Mouse (Mus musculus) intestine, postnatal 0 days (tissue): Measurements from ENCODE around the gene Erv3. TPM values are rescaled to one million over a fixed set of nuclear protein-coding genes. Genes with fewer than 3 reads are reported as not detected.

Experiments used
- ATAC-seq: fragments of 200-750 bp; cut with Nextera tagmentation; 2 replicates; pipeline ENCODE4 v1.8.0; 2017; ENCODE audit warnings: mild to moderate bottlenecking, moderate TSS enrichment, moderate library complexity
- H3K27ac ChIP-seq: fragments of 300-500 bp; sonication (generic); 2 replicates; pipeline ENCODE4 v1.5.1; 2014; ENCODE audit warnings: mild to moderate bottlenecking, low read depth, low read length, moderate library complexity
- H3K27me3 ChIP-seq: fragments of 300-500 bp; sonication (generic); replicated peaks from 2 replicates; pipeline ENCODE4 v1.6.1; 2014; ENCODE audit warnings: low read length, mixed read lengths; ENCODE audit not compliant: control insufficient read depth, insufficient read depth
- H3K36me3 ChIP-seq: fragments of 300-500 bp; sonication (generic); 2 replicates; pipeline ENCODE4 v1.6.1; 2014; ENCODE audit warnings: mild to moderate bottlenecking, moderate library complexity; ENCODE audit not compliant: control insufficient read depth, insufficient read depth
- H3K4me1 ChIP-seq: fragments of 300-500 bp; sonication (generic); replicated peaks from 2 replicates; pipeline ENCODE4 v1.6.1; 2014; ENCODE audit warnings: antibody characterized with exemption, low read length, mixed read lengths; ENCODE audit not compliant: control insufficient read depth, insufficient read depth
- H3K4me2 ChIP-seq: fragments of 300-500 bp; sonication (generic); replicated peaks from 2 replicates; pipeline ENCODE4 v1.6.1; 2014; ENCODE audit warnings: low read depth, mild to moderate bottlenecking, moderate library complexity
- H3K4me3 ChIP-seq: fragments of 300-500 bp; sonication (generic); 2 replicates; pipeline ENCODE4 v1.5.1; 2014; ENCODE audit warnings: low read depth, low read length
- H3K9ac ChIP-seq: fragments of 300-500 bp; sonication (generic); 2 replicates; pipeline ENCODE4 v1.6.1; 2014; ENCODE audit warnings: mild to moderate bottlenecking, low read depth, low read length
- H3K9me3 ChIP-seq: fragments of 300-500 bp; sonication (generic); 2 replicates; pipeline ENCODE4 v1.6.1; 2016; ENCODE audit warnings: mixed run types; ENCODE audit not compliant: control insufficient read depth
- CTCF ChIP-seq: sonication (generic); IDR thresholded peaks from 2 replicates; pipeline ENCODE4 v1.5.1; 2016; ENCODE audit warnings: low read depth, mild to moderate bottlenecking, control low read depth, antibody characterized with exemption, moderate library complexity
- WGBS: fragments of 180-500 bp; shearing (Covaris S2); extraction: QIAGEN DNeasy Blood & Tissue Kit; methylation state at CpG from one replicate; pipeline ENCODE4 v1.1.7; 2014; 5-methylcytosine and 5-hydroxymethylcytosine counted together
- polyA plus RNA-seq: library from polyadenylated mRNA; unstranded; fragments of >200 nt; fragmentation: Nextera tagmentation; extraction: Ambion mirVana; gene quantifications from 2 replicates; pipeline ENCODE4 v1.2.1, GENCODE M21; 2015

The Erv3 gene
- polyA plus RNA-seq, 1 experiment from 2014 or later: not detected

DNA sequence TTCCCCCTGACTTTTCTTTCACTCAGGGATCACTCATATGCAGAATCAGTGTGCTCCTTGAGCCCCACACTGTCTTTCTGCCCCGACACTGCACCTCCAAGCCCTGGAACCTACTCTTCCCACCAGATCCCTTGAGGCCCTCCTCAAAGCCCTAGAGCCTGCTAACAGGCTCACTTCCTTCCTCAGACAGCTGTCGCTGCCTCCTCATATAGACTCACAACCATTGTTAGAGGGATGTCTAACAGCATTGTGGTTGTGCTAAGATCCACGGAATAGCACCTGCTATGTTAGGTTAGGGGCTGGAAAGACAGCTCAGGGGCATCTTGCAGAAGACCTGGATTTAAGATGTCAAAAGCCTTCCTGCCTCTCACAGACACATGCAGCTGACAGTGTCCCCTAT is 37.1 kb downstream of the Erv3 start:
- Histone ChIP-seq H3K4me2 (no peak overlapping the region), H3K9me3 (no peaks in the 10 kb centered on the region), H3K36me3 (no peaks in the 10 kb centered on the region), H3K9ac (no peak overlapping the region), H3K27ac (no peak overlapping the region), H3K4me1 (no peaks in the 10 kb centered on the region), H3K27me3 (no peaks in the 10 kb centered on the region), H3K4me3 (no peak overlapping the region)
- no peak for TF ChIP-seq CTCF
- 74% methylated on average over 3 of the region's 3 CpGs for WGBS
- no peak for ATAC-seq

- no peak overlapping the region for H3K9ac ChIP-seq
- no peak overlapping the region for H3K4me2 ChIP-seq
- no peak overlapping the region for H3K4me3 ChIP-seq
- no peaks in the 10 kb centered on the region for H3K36me3 ChIP-seq
- H3K27me3 ChIP-seq: no peaks in the 10 kb centered on the region
- H3K27ac ChIP-seq: no peak overlapping the region
- TF ChIP-seq CTCF: no peak
- no peaks in the 10 kb centered on the region for H3K4me1 ChIP-seq
- 77% methylated on average over 3 of the region's 3 CpGs for WGBS
- ATAC-seq: no peak
- H3K9me3 ChIP-seq: no peaks in the 10 kb centered on the region
These were observed 37.9 kb downstream of the Erv3 start for GRCm38 (mm10) chr2:131821708-131821990.

- ATAC-seq: 0 out of 2 replicates have a peak, but pooled peaks have one; percentile 38
- no peak overlapping the region for H3K9ac ChIP-seq
- no peak overlapping the region for H3K4me2 ChIP-seq
- peak; percentile 74 for TF ChIP-seq CTCF
- no peak overlapping the region for H3K4me3 ChIP-seq
- H3K36me3 ChIP-seq: no peaks in the 10 kb centered on the region
- 32% methylated on average over 6 of the region's 6 CpGs for WGBS
- no peaks in the 10 kb centered on the region for H3K4me1 ChIP-seq
- H3K9me3 ChIP-seq: no peaks in the 10 kb centered on the region
- H3K27me3 ChIP-seq: no peaks in the 10 kb centered on the region
- no peak overlapping the region for H3K27ac ChIP-seq
These were observed 38.4 kb downstream of the Erv3 start for GRCm38 (mm10) chr2:131820932-131821707.

DNA sequence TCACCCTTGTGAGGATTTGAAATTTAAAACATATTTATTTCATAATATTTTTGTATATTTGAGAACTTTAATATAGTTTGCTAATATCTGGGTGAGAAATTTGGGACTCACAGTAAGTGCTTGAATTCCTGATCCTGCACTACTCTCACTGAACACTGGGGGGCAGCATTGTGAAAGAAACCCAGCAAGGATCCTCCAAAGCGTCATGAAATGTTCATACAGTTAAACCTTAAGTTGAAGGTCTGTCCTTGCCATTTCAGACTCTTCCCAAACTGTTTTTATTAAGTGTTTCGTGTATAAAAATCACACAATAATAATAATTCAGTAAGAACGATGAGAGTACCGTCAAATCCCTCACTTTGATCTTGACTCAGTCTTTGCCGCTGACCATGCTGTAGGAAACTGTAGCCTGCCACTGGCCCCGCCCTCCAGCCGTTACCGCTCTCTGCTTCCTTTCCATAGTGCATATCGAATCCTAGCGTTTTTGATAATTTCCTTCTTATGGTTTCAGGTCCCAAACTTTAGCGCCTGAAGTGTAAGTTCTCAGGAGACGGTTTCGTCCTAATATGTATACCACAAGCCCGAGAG is 39.4 kb downstream of the Erv3 start:
- Histone ChIP-seq H3K4me3 (0 out of 2 replicates have a peak overlapping the region, but pooled peaks have one; percentile 5), H3K4me2 (peak overlapping the region; percentile 46; the same call in 1 of the 2 replicates), H3K36me3 (no peaks in the 10 kb centered on the region), H3K9me3 (no peaks in the 10 kb centered on the region), H3K4me1 (no peaks in the 10 kb centered on the region), H3K27ac (no peak overlapping the region), H3K9ac (no peak overlapping the region), H3K27me3 (no peaks in the 10 kb centered on the region)
- peak; percentile 91 for TF ChIP-seq CTCF
- WGBS: 19% methylated on average over 14 of the region's 14 CpGs
- no peak for ATAC-seq

DNA sequence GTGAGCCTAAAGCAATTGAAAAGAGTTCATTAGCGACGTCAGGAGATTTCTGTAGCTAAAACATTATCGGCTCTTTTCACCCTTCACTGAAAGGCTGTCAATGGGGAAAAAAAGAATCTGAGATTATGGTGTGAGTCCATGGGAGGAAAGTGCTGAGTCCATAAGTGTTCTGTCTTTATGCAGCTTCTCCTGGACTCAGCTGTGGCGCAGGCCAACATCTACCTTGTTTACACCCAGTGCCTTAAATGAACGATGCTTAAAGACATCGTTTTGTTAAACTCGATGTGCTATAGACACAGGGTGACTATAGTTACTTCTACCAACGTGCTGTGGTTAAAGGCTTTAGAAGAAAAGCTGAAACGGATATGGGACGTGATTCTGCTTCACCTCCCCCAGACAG is 45.2 kb downstream of the Erv3 start:
- no peak overlapping the region for H3K9ac ChIP-seq
- 81% methylated on average over 10 of the region's 10 CpGs for WGBS
- no peaks in the 10 kb centered on the region for H3K36me3 ChIP-seq
- TF ChIP-seq CTCF: no peak
- no peak for ATAC-seq
- no peak overlapping the region for H3K4me2 ChIP-seq
- no peak overlapping the region for H3K4me3 ChIP-seq
- H3K4me1 ChIP-seq: no peaks in the 10 kb centered on the region
- H3K9me3 ChIP-seq: no peaks in the 10 kb centered on the region
- H3K27ac ChIP-seq: no peak overlapping the region
- H3K27me3 ChIP-seq: no peaks in the 10 kb centered on the region; the same call in 1 of the 2 replicates

GRCm38 (mm10) chr2:131813437-131813836 is 46.1 kb downstream of the Erv3 start:
- TF ChIP-seq CTCF: no peak
- ATAC-seq: no peak
- Histone ChIP-seq H3K9me3 (no peaks in the 10 kb centered on the region), H3K9ac (no peak overlapping the region), H3K27ac (no peak overlapping the region), H3K4me1 (no peaks in the 10 kb centered on the region), H3K4me2 (no peak overlapping the region), H3K27me3 (no peaks in the 10 kb centered on the region; the same call in 1 of the 2 replicates), H3K36me3 (no peaks in the 10 kb centered on the region), H3K4me3 (no peak overlapping the region)
- 85% methylated on average over 1 of the region's 1 CpGs for WGBS
